Comparison of ENCODE assay signal across 7 mouse cellular contexts in genomic region chr19:6018142-6019089, GRCm38 (mm10). TPM values are rescaled to one million over a fixed set of nuclear protein-coding genes. Genes with fewer than 3 reads are reported as not detected.
A peak's percentile ranks its signal among the peaks of the same experiment; 100 is the strongest.
DNase-seq lines count a peak whose midpoint lies in the region; ATAC-seq and TF ChIP-seq lines count a peak whose summit lies in the region.

No protein-coding gene starts in this region.

- in situ Hi-C loops in CH12.LX (cut with MboI; ENCODE audit: low pct_ligation_motif_present, low pct_unique_long_range_greater_than_20kb, low sequenced_read_pairs), result loop anchor here (5.0 kb wide), 2 partner anchors 56 to 96 kb away; partner anchors contain the start of genes Cdc42ep2 and Pola2

- H3K4me1 ChIP-seq in CH12.LX (ENCODE audit: control insufficient read depth in 1 of 2, insufficient read depth in 2 of 2), result peaks cover 17 to 52% of the 10 kb centered on the region in 2 experiments
- H3K4me1 ChIP-seq in cortical plate, adult 2 months (ENCODE audit: control insufficient read depth, insufficient read depth, low read length), result no peaks in the 10 kb centered on the region; the same call in 1 of the 2 replicates
- H3K4me1 ChIP-seq in heart, adult 2 months (ENCODE audit: control insufficient read depth, insufficient read depth, low read length), result peaks cover 4% of the 10 kb centered on the region
- H3K4me1 ChIP-seq in small intestine, adult 2 months (ENCODE audit: control insufficient read depth, insufficient read depth, insufficient read length, low read length), result peaks cover 28% of the 10 kb centered on the region; the same call in 1 of the 2 replicates

- intact Hi-C loops in heart, adult 2 months (cut with DNase I), result loop anchor here (1.0 to 2.0 kb wide), 2 partner anchors 53 to 232 kb away; no protein-coding TSS in a partner anchor

- TF ChIP-seq CTCF in CH12.LX (conservative IDR thresholded peaks at IDR 0.05 in 1 of 2, IDR thresholded peaks at IDR 0.05 in 1 of 2; ENCODE audit: low read depth in 2 of 2, low read length in 2 of 2), result peak; percentile 88 to 92
- peak; percentile 87 for TF ChIP-seq CTCF in cortical plate, adult 2 months (IDR thresholded peaks at IDR 0.05; ENCODE audit: extremely low read depth, insufficient read depth, low read length)
- peak; percentile 97 for TF ChIP-seq CTCF in heart, adult 2 months (IDR thresholded peaks at IDR 0.05)
- TF ChIP-seq CTCF in small intestine, adult 2 months (IDR thresholded peaks at IDR 0.05; ENCODE audit: extremely low read depth, insufficient read length, insufficient replicate concordance, low read depth, low read length), result peak; percentile 96

- H3K36me3 ChIP-seq in CH12.LX (replicated peaks in 1 of 2; ENCODE audit: control insufficient read depth in 1 of 2, insufficient read depth in 1 of 2, low read length in 1 of 2), result peaks cover 0 to 3% of the 10 kb centered on the region in 2 experiments
- no peaks in the 10 kb centered on the region for H3K36me3 ChIP-seq in heart, adult 2 months (ENCODE audit: control insufficient read depth, insufficient read depth, low read length)
- H3K36me3 ChIP-seq in small intestine, adult 2 months (ENCODE audit: control insufficient read depth, insufficient read depth, low read length), result no peaks in the 10 kb centered on the region

- DNase-seq in CH12.LX (ENCODE audit: extremely low read depth), result peak; percentile 94
- peak; percentile 82 to 88 for DNase-seq in heart, adult 2 months
- DNase-seq in layer of hippocampus, postnatal 14 days (ENCODE audit: low spot score in 2 of 2), result peak; percentile 74 to 89
- DNase-seq in lung, postnatal 36 days, result peak; percentile 97

- ATAC-seq in activated CD4-positive, CD25-positive, alpha-beta regulatory T cell, adult 4 months, result peak; percentile 19

- peak overlapping the region; percentile 63 for H3K4me2 ChIP-seq in CH12.LX (ENCODE audit: insufficient read depth, low read depth, poor library complexity, severe bottlenecking)

- TF ChIP-seq POLR2A in CH12.LX (IDR thresholded peaks at IDR 0.05; ENCODE audit: low read depth, low read length), result peak; percentile 85
- no peak for TF ChIP-seq POLR2A in cortical plate, adult 2 months (IDR thresholded peaks at IDR 0.05; ENCODE audit: extremely low read depth, insufficient read depth, low read length)
- no peak for TF ChIP-seq POLR2A in heart, adult 2 months (IDR thresholded peaks at IDR 0.05; ENCODE audit: insufficient read depth, low read depth, low read length)
- TF ChIP-seq POLR2A in small intestine, adult 2 months (IDR thresholded peaks at IDR 0.05; ENCODE audit: low read depth, low read length), result no peak

- H3K9me3 ChIP-seq in CH12.LX (replicated peaks; ENCODE audit: low read length), result no peaks in the 10 kb centered on the region

- H3K27me3 ChIP-seq in CH12.LX (replicated peaks), result no peaks in the 10 kb centered on the region
- H3K27me3 ChIP-seq in heart, adult 2 months (ENCODE audit: control insufficient read depth, insufficient read depth, low read length), result peaks cover 3% of the 10 kb centered on the region; the same call in 1 of the 2 replicates
- no peaks in the 10 kb centered on the region for H3K27me3 ChIP-seq in small intestine, adult 2 months (ENCODE audit: control insufficient read depth, insufficient read depth, low read length)

- no peaks in the 10 kb centered on the region for H3K79me2 ChIP-seq in CH12.LX (replicated peaks; ENCODE audit: control insufficient read depth, extremely low read depth, insufficient read depth, poor library complexity, severe bottlenecking)
- H3K79me2 ChIP-seq in heart, adult 2 months (replicated peaks; ENCODE audit: control insufficient read depth, insufficient read depth, low read length), result no peaks in the 10 kb centered on the region

- H3K9ac ChIP-seq in CH12.LX (ENCODE audit: insufficient read depth, low read depth), result peak overlapping the region; percentile 32
- H3K9ac ChIP-seq in heart, adult 2 months (ENCODE audit: low read depth, low read length), result no peak overlapping the region

- WGBS in heart, adult 2 months, result 32% methylated on average over 15 of the region's 15 CpGs
- 20% methylated on average over 15 of the region's 15 CpGs for WGBS in small intestine, adult 2 months

- peak; percentile 84 for TF ChIP-seq RAD21 in CH12.LX (IDR thresholded peaks at IDR 0.05; ENCODE audit: low read depth, low read length)

- dilution Hi-C loops in CH12.LX (cut with MboI; ENCODE audit: extremely low pct_ligation_motif_present, extremely low pct_unique_long_range_greater_than_20kb, low sequenced_read_pairs), result no loop called here

- peak overlapping the region; percentile 52 to 54 (median 53) for H3K4me3 ChIP-seq in CH12.LX (replicated peaks in 1 of 3; ENCODE audit: low read depth in 2 of 3, low read length in 2 of 3, poor library complexity in 1 of 3)
- no peak overlapping the region for H3K4me3 ChIP-seq in cortical plate, adult 2 months (ENCODE audit: insufficient read depth, low read length)
- H3K4me3 ChIP-seq in heart, adult 2 months, result no peak overlapping the region
- no peak overlapping the region for H3K4me3 ChIP-seq in small intestine, adult 2 months (ENCODE audit: low read depth, low read length)

- H3K27ac ChIP-seq in CH12.LX (ENCODE audit: insufficient read depth, low read depth), result peak overlapping the region; percentile 27; the same call in 1 of the 2 replicates
- no peak overlapping the region for H3K27ac ChIP-seq in cortical plate, adult 2 months (ENCODE audit: insufficient read depth, low read length)
- H3K27ac ChIP-seq in heart, adult 2 months, result no peak overlapping the region
- no peak overlapping the region for H3K27ac ChIP-seq in small intestine, adult 2 months (ENCODE audit: insufficient read depth, low read depth, low read length)

- no peak for TF ChIP-seq EP300 in CH12.LX (IDR thresholded peaks at IDR 0.05; ENCODE audit: low read length)
- peak; percentile 85 for TF ChIP-seq EP300 in heart, adult 2 months (IDR thresholded peaks at IDR 0.05; ENCODE audit: insufficient read depth, low read depth, low read length)

TF ChIP-seq in CH12.LX, 34 proteins besides CTCF, POLR2A, EP300 and RAD21 (continues in another document):
- TF ChIP-seq NELFE (IDR thresholded peaks at IDR 0.05; ENCODE audit: low read depth, low read length), result peak; percentile 92
- TF ChIP-seq SMC3 (IDR thresholded peaks at IDR 0.05; ENCODE audit: low read depth, low read length), result peak; percentile 76
- peak; percentile 64 for TF ChIP-seq USF2 (conservative IDR thresholded peaks at IDR 0.05; ENCODE audit: low read depth, low read length)
- no peak for TF ChIP-seq MAZ (IDR thresholded peaks at IDR 0.05; ENCODE audit: low read depth, low read length)
- peak; percentile 40 for TF ChIP-seq ELF1 (IDR thresholded peaks at IDR 0.05; ENCODE audit: low read depth, low read length)
- peak; percentile 79 for TF ChIP-seq SIN3A (IDR thresholded peaks at IDR 0.05; ENCODE audit: low read length)

RNA-seq across cellular contexts. Expression of gene Capn1, which starts 2.7 kb away (rescaled TPM):
- 34.6 and 40.2 TPM in 2 replicates for total RNA-seq in CH12.LX (2012; rRNA removed)
- total RNA-seq in CH12.LX (2014; rRNA removed), result 19.3 and 20.0 TPM in 2 replicates
- polyA plus RNA-seq in CH12.LX (2012; ENCODE audit: insufficient read length, low read depth), result 42.9 and 43.7 TPM in 2 replicates
- polyA plus RNA-seq in activated CD4-positive, CD25-positive, alpha-beta regulatory T cell, adult 4 months (2017; shearing (Covaris generic)), result 10 to 100 TPM; 48.8 to 56.7 TPM
- 18.5 and 20.1 TPM in 2 replicates for polyA plus RNA-seq in cortical plate, adult 2 months (2012; rRNA removed)
- total RNA-seq in heart, adult 2 months (2021), result 10 to 100 TPM; 26.4 to 26.8 TPM
- polyA plus RNA-seq in heart, adult 2 months (2012; rRNA removed), result 21.5 and 26.2 TPM in 2 replicates
- total RNA-seq in layer of hippocampus, postnatal 14 days (2021), result 10 to 100 TPM; 21.3 to 23.1 TPM
- polyA plus RNA-seq in small intestine, adult 2 months (2012; rRNA removed), result 30.9 and 129 TPM in 2 replicates

RNA-seq across cellular contexts. Expression of gene Syvn1, which starts 28.0 kb away (rescaled TPM):
- 26.8 and 32.0 TPM in 2 replicates for total RNA-seq in CH12.LX (2012; rRNA removed)
- total RNA-seq in CH12.LX (2014; rRNA removed), result 13.5 and 16.5 TPM in 2 replicates
- 82.5 and 106 TPM in 2 replicates for polyA plus RNA-seq in CH12.LX (2012; ENCODE audit: insufficient read length, low read depth)
- 10 to 100 TPM; 12.2 to 15.7 TPM for polyA plus RNA-seq in activated CD4-positive, CD25-positive, alpha-beta regulatory T cell, adult 4 months (2017; shearing (Covaris generic))
- polyA plus RNA-seq in cortical plate, adult 2 months (2012; rRNA removed), result 25.4 and 27.5 TPM in 2 replicates
- 10 to 100 TPM; 21.3 to 24.2 TPM for total RNA-seq in heart, adult 2 months (2021)
- 17.1 and 23.1 TPM in 2 replicates for polyA plus RNA-seq in heart, adult 2 months (2012; rRNA removed)
- 10 to 100 TPM; 42.5 to 45.3 TPM for total RNA-seq in layer of hippocampus, postnatal 14 days (2021)
- 70.9 and 103 TPM in 2 replicates for polyA plus RNA-seq in small intestine, adult 2 months (2012; rRNA removed)

RNA-seq across cellular contexts. Expression of gene Slc22a20, which starts 32.5 kb away (rescaled TPM):
- total RNA-seq in CH12.LX (2012; rRNA removed) (not detected in 2 replicates), CH12.LX (2014; rRNA removed) (not detected in 2 replicates)
- polyA plus RNA-seq in CH12.LX (2012; ENCODE audit: insufficient read length, low read depth), result not detected in 2 replicates
- not detected for polyA plus RNA-seq in activated CD4-positive, CD25-positive, alpha-beta regulatory T cell, adult 4 months (2017; shearing (Covaris generic))
- not detected in 2 replicates for polyA plus RNA-seq in cortical plate, adult 2 months (2012; rRNA removed)
- not detected for total RNA-seq in heart, adult 2 months (2021)
- not detected in 2 replicates for polyA plus RNA-seq in heart, adult 2 months (2012; rRNA removed)
- not detected for total RNA-seq in layer of hippocampus, postnatal 14 days (2021)
- polyA plus RNA-seq in small intestine, adult 2 months (2012; rRNA removed), result 0.08 TPM in 1 of 2 replicates, not detected in the other

RNA-seq across cellular contexts. Expression of gene Mrpl49, which starts 39.2 kb away (rescaled TPM):
- total RNA-seq in CH12.LX (2012; rRNA removed), result 37.4 and 49.8 TPM in 2 replicates
- 59.0 and 60.9 TPM in 2 replicates for total RNA-seq in CH12.LX (2014; rRNA removed)
- 55.6 and 66.6 TPM in 2 replicates for polyA plus RNA-seq in CH12.LX (2012; ENCODE audit: insufficient read length, low read depth)
- 10 to 100 TPM; 31.3 to 38.5 TPM for polyA plus RNA-seq in activated CD4-positive, CD25-positive, alpha-beta regulatory T cell, adult 4 months (2017; shearing (Covaris generic))
- 41.4 and 44.4 TPM in 2 replicates for polyA plus RNA-seq in cortical plate, adult 2 months (2012; rRNA removed)
- 10 to 100 TPM; 37.1 to 39.0 TPM for total RNA-seq in heart, adult 2 months (2021)
- polyA plus RNA-seq in heart, adult 2 months (2012; rRNA removed), result 23.5 and 33.0 TPM in 2 replicates
- 10 to 100 TPM; 39.9 to 50.8 TPM for total RNA-seq in layer of hippocampus, postnatal 14 days (2021)
- 7.6 and 14.8 TPM in 2 replicates for polyA plus RNA-seq in small intestine, adult 2 months (2012; rRNA removed)

RNA-seq across cellular contexts. Expression of gene Fau, which starts 39.2 kb away (rescaled TPM):
- 2,266 and 2,403 TPM in 2 replicates for total RNA-seq in CH12.LX (2012; rRNA removed)
- 1,142 and 1,239 TPM in 2 replicates for total RNA-seq in CH12.LX (2014; rRNA removed)
- polyA plus RNA-seq in CH12.LX (2012; ENCODE audit: insufficient read length, low read depth), result 2,522 and 2,776 TPM in 2 replicates
- 1,000 to 10,000 TPM; 2,454 to 3,437 TPM for polyA plus RNA-seq in activated CD4-positive, CD25-positive, alpha-beta regulatory T cell, adult 4 months (2017; shearing (Covaris generic))
- polyA plus RNA-seq in cortical plate, adult 2 months (2012; rRNA removed), result 920 and 922 TPM in 2 replicates
- 100 to 1,000 TPM; 550 to 636 TPM for total RNA-seq in heart, adult 2 months (2021)
- polyA plus RNA-seq in heart, adult 2 months (2012; rRNA removed), result 265 and 386 TPM in 2 replicates
- total RNA-seq in layer of hippocampus, postnatal 14 days (2021), result 100 to 1,000 TPM; 583 to 634 TPM
- 1,660 and 2,469 TPM in 2 replicates for polyA plus RNA-seq in small intestine, adult 2 months (2012; rRNA removed)

Comparison
In these comparisons a context has a peak if more than half of its experiments do, and no peak if none do; other contexts are left out.
1. H3K4me3 ChIP-seq: peak in CH12.LX (3 of 3); none in cortical plate, adult 2 months (single experiment), heart, adult 2 months (single experiment) and small intestine, adult 2 months (single experiment).
2. Peak in every context shown above with its lines, with median percentiles within 50 percentile points of each other: DNase-seq and CTCF ChIP-seq.